Mouse (Mus musculus): Measurements from ENCODE around the gene Fbrsl1.

Gene Fbrsl1

DNA sequence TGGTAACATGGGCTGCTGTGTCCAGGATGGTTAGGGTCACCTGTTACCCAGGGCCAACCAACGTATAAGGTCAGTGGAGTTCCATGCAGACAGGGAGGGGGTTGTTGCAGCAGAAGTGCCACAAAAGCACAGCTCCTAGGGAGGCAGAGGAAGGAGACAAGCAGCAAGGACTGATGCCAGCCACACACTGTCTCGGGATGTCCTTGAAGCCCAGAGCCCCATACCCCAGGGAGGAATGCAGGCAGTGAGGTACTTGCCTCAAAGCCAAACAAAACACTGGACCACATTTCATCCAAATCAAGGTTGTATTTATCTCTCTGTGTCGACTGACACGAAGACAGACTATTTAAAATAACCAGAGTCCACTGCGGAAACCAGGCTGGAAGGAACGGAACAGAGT lies 86.8 kb downstream of the Fbrsl1 start:
- in situ Hi-C loops (cut with MboI): loop anchor here (10.0 kb wide), 1 partner anchor 283 kb away; no protein-coding TSS in a partner anchor

DNA sequence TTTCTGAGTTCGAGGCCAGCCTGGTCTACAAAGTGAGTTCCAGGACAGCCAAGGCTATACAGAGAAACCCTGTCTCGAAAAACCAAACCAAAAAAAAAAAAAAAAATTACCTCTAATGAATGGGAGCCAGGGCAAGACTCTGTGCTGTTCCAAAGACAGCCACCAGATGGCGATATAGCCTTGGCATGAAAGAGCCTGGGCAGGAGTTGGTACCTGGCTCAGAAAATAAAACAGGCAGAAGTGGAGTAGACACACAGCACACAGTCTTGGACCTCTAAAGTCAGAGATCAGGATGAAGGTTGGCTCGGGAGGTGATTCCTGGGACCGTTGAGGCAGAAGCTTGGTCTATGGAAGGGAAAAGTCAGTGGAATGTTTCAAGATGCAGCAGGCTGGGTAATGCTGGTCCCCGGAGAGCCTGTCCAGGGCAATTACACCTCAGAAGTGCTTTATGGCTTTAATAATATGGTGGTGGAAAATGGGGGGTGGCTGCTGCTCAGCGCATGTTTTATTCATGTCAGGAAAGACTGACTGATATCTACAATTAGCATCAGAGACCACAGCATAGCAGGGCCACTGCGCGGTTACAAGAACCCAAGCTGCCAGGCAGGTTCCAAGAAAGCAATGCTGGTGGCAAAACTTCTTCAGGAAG lies 90.6 kb downstream of the Fbrsl1 start:
- in situ Hi-C loops (cut with MboI): no loop called here

DNA sequence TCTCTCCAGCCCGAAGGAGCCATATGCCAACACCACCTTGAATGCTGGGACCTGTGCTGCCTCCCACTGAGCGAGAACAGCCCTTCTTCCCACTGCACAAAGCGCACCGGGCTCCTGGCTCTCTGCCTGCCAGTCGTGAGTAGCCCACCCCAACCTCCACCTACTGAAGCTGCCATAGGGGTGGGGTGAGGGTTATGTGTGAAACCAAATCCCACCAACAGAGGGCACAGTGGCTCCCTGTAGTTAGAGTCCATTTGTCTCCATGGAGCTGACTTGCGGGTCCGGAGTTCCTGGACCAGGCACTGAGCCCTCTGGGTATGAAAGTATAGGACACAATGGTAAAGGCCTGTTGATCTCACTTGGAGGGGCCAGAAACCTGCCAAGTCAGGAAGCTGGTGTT lies 93.6 kb downstream of the Fbrsl1 start:
- in situ Hi-C loops (cut with MboI): no loop called here

DNA sequence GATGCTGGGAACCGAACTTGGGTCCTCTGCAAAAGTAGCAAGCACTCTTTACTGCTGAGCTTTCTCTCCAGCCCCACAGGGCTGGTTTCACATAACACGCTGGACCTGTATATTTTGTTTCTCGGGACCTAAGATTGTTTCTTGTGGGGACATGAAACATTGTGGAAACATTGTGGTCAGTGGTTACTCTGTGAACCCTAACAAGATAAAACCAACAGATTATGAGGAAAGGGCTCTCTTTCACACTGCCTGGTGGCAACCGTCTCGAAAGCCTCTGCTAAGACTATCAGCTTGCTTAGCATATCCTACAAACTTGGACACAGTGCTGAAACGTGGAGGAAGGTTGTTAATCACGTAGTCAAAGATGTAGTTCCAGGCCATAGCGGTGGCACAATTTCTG lies 101.3 kb downstream of the Fbrsl1 start:
- in situ Hi-C loops (cut with MboI): no loop called here

DNA sequence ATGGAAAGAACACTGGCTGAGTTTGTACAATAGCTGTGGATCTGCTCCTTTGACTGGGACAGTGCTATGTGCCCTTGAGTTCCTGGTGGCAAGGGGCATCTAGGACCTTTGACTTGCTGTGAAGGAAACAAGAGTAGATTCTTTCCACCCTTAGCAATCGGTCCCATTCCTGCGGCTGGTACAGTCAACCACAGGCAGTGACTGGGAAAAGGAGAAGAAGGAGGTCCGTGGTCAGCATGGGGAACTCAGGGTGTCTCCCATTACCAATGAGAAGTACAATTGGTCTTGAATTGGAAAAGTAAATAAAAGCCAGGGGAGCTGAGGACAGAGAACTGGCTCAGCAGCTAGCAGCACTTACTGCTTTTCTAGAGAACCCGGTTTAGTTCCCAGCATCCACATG lies 102.8 kb downstream of the Fbrsl1 start:
- in situ Hi-C loops (cut with MboI): no loop called here

DNA sequence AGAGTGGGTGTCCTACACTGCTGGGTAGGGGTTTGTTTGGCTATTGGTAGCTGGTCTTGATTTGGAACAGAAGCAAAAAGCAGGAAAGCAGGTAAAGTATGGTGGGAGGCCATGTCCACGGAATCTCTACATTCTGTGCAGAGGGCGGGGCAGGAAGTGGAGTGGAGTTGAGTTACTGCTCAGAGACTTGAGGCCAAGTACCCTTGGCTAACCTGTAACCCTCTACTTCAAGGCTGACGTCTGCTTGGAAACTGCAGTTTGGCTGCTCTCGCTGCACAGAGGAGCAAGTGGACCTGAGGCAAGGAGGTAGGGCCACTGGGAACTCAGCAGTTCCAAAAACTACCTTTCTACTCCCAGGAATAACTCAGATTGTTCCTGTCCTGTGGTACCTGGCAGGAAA lies 103.8 kb downstream of the Fbrsl1 start, which contains the start of gene Lrcol1:
Lrcol1 (plus strand) TSS at position 207 of the 400 bp plus-strand sequence.
- in situ Hi-C loops (cut with MboI): no loop called here

DNA sequence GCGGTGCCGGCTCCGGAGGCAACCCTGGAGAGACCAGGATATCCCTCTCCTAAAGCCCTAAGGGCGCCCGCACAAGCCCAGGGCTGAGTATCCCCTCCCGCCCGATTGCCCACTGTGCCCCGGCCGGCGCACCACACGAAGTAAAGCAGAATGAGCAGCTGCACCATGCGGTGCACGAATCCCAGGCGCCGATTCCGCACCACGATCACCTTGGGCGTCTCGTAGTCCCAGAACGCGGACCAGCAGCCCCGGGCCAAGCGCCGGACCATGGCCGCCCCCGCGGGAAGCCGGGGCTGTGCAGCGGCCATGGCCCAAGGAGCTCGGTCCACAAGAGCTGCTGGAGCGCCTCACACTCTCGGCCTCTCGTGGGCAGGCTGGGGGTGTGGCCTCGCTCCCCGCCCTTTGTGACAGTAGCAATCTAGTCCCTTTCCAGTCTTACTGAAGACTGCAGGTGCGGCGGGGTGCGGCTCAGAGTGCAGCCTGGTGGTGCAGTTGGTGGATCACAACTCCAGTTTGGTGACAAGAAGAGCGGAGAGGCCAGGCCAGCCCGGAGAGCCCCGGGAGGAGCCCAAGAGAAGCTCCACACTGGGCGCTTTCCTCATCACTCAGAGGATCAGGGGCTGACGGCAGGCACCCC lies 105.5 kb downstream of the Fbrsl1 start, which contains the start of gene P2rx2:
P2rx2 (minus strand) TSS at position 565 of the 637 bp plus-strand sequence.
- in situ Hi-C loops (cut with MboI): no loop called here

DNA sequence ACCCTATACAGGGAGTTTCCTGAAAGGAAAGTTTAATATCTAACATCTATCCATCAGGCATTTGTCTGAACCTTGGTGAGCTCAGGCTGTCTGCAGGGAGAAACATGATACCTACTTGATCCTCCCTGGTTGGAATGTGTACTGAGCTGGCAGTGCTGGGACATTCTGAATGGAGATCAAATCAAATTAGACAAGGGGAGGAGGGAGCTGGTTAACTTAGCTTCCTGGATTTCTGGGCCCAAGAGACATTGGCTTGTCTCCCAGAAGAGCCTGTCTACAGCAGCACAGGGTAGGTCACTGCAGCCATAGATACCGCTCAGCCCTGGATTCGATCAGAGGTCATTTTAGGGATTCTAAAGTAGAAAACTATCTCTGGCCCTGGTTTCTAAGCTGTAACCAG lies 109.5 kb downstream of the Fbrsl1 start:
- in situ Hi-C loops (cut with MboI): no loop called here

DNA sequence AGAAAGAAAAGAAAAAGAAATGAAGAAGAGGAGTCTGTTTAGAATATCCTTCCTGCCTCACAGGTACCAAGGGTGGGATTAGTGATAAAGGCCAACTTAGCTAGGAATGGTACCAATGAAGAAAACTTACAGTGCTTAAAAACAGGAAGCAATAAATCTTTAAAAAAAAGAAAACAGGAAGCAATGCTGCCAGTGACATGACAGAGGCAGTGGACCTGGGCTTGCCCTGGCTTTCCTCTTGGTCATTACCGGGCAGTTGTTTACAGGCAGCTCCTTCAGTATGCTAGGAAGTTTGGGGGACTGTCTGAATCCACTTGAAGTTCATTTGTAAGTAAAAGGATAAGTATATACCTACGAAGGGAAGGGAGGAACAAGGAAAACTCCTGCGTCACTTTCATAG lies 117.8 kb downstream of the Fbrsl1 start:
- in situ Hi-C loops (cut with MboI): no loop called here

DNA sequence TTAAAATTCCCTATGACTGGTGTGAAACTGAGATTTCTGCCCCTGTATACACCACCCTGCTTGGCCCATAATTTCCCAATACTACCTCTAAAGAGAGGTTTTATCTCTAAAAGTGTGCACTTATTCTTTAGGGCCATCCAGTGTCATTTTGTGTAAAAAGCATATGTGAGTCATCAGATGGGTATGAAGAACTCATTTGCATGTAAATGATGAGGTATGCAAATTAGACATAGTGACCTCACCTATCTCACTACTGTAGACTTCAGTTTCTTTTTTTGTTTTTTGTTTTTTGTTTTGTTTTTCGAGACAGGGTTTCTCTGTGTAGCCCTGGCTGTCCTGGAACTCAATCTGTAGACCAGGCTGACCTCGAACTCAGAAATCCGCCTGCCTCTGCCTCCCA lies 135.2 kb downstream of the Fbrsl1 start:
- in situ Hi-C loops (cut with MboI): no loop called here

All from mature B cell (primary cell).